Mouse (Mus musculus) small intestine, adult 2 months (tissue): ENCODE measurements around the gene Podxl2. TPM values are rescaled to one million over a fixed set of nuclear protein-coding genes. Genes with fewer than 3 reads are reported as not detected.

Experiments used
- H3K27ac ChIP-seq: fragments of 200-500 bp; 2 replicates; pipeline ENCODE4 v1.5.1; 2012; ENCODE audit warnings: low read depth, low read length, control low read depth, inconsistent platforms; ENCODE audit not compliant: insufficient read depth
- H3K27me3 ChIP-seq: fragments of 200-500 bp; 2 replicates; pipeline ENCODE4 v1.6.1; 2012; ENCODE audit warnings: mild to moderate bottlenecking, moderate library complexity, low read length, inconsistent platforms; ENCODE audit not compliant: control insufficient read depth, insufficient read depth
- H3K36me3 ChIP-seq: fragments of 200-500 bp; 2 replicates; pipeline ENCODE4 v1.6.1; 2012; ENCODE audit warnings: mild to moderate bottlenecking, low read length, control low read depth, inconsistent platforms; ENCODE audit not compliant: control insufficient read depth, insufficient read depth
- H3K4me1 ChIP-seq: fragments of 200-500 bp; 2 replicates; pipeline ENCODE4 v1.6.1; 2012; ENCODE audit warnings: low read length, inconsistent platforms, mixed read lengths; ENCODE audit not compliant: control insufficient read depth, insufficient read depth, insufficient read length
- H3K4me3 ChIP-seq: fragments of 200-500 bp; 2 replicates; pipeline ENCODE4 v1.5.1; 2012; ENCODE audit warnings: low read depth, mild to moderate bottlenecking, control low read depth, inconsistent platforms, low read length, moderate library complexity
- CTCF ChIP-seq: fragments of 200-500 bp; IDR thresholded peaks from 2 replicates; pipeline ENCODE4 v1.5.1; 2012; ENCODE audit warnings: low read depth, mild to moderate bottlenecking, control low read depth, inconsistent platforms, low read length, moderate library complexity, mixed read lengths; ENCODE audit not compliant: insufficient replicate concordance, insufficient read length; ENCODE audit errors: extremely low read depth
- POLR2A ChIP-seq: fragments of 200-500 bp; IDR thresholded peaks from 2 replicates; pipeline ENCODE4 v1.6.1; 2012; ENCODE audit warnings: low read depth, mild to moderate bottlenecking, control low read depth, inconsistent platforms, low read length, moderate library complexity
- WGBS: fragments of 180-500 bp; shearing (Covaris S2); methylation state at CpG from one replicate; pipeline ENCODE4 v1.1.7; 2018; 5-methylcytosine and 5-hydroxymethylcytosine counted together
- polyA plus RNA-seq: library from polyadenylated mRNA; depleted of rRNA; stranded (reverse); fragments of >200 nt; gene quantifications from 2 replicates; pipeline ENCODE4 v1.2.3, GENCODE M21; 2012

The Podxl2 gene
- polyA plus RNA-seq, 1 experiment: 22.1 TPM

DNA sequence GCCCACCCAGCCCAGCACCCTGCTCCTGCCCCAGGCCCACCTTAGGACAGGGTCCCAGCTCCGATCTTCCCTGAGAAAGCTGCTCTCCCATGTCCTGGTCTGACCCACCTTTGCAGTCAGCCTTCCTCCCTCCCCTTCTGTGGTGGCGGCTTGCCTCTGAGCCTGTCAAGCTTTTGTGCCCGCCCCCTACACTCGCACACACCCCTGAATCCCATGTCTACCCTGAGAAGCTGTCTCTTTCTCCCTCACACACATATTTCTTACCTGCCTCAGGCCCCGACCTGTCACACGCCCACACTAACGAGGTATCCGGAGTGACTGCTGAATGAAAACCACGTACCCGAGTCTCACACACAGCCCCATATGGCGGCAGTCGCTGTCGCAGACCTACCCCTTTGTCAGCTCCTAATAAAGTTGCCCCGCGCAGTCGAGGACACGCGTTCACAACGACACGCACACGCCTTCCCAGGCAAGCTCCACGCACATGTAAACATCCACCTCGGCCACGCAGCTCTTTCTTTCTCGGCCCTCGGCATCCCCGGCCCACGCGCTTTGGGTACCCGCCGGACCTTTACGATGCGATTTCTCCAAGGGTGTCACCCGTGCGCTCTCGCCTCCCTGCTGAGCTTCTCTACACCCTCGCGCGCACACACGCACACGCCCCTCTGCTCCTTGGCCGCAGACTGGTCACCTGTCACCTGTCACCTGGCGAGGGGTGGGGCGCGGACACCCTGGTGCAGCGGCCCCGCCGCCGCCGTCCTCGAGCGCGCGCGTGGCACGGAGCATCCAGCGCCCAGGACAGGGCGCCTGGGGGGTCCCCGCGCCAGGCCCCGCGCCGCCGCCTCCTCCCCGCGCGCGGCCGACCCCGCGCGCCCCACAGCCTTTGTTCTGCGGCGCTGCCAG is 628 bp downstream of the Podxl2 start:
- H3K27me3 ChIP-seq: peaks cover 7% of the 10 kb centered on the region
- H3K36me3 ChIP-seq: no peaks in the 10 kb centered on the region
- no peak overlapping the region for H3K27ac ChIP-seq
- WGBS: 5% methylated on average over 74 of the region's 74 CpGs
- H3K4me1 ChIP-seq: peaks cover 2% of the 10 kb centered on the region; the same call in 1 of the 2 replicates
- TF ChIP-seq CTCF: no peak
- TF ChIP-seq POLR2A: no peak
- H3K4me3 ChIP-seq: peak overlapping the region; percentile 54

DNA sequence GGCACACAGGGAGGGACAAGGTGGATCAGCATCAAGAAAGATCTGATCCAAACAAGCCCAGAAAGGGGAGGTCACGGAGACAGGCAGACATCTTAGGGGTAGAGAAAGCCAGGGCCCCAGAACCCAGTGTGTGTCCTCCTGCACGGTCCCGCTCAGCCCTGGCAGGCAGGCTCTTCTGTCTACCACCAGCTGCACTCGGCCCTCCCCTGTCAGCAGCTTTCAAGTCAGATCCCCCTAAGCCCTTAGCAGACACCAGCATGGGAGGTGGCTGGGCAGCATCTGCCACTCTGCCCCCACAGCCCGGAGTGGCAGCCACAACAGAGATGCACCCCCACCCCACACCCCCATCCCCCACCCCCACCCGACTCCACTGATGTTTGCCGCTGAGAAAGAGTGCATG is 2.0 kb downstream of the Podxl2 start:
- Histone ChIP-seq H3K27me3 (peaks cover 7% of the 10 kb centered on the region), H3K4me1 (peaks cover 2% of the 10 kb centered on the region; the same call in 1 of the 2 replicates), H3K27ac (no peak overlapping the region), H3K4me3 (no peak overlapping the region), H3K36me3 (no peaks in the 10 kb centered on the region)
- 63% methylated on average over 7 of the region's 7 CpGs for WGBS
- TF ChIP-seq POLR2A: no peak
- no peak for TF ChIP-seq CTCF

DNA sequence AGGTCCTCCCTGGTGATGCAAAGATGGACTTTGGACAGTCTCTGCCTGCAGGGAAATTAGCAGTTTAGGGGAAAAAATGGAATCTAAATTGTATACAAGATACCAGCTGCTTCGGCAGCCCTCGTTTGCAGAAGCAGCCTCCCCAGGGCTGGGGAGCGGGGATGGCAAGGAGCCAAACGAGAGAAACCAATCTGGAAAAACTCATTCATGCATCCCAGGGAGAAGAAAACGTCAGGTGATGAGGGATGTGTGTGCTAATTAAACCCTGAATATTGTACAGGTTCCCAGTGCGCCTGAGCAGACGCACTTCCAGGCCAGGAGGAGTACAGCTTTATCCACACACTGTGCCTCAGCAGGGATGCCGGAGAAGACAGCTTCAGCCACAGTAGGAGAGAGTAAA is 3.3 kb downstream of the Podxl2 start:
- H3K27ac ChIP-seq: no peak overlapping the region

DNA sequence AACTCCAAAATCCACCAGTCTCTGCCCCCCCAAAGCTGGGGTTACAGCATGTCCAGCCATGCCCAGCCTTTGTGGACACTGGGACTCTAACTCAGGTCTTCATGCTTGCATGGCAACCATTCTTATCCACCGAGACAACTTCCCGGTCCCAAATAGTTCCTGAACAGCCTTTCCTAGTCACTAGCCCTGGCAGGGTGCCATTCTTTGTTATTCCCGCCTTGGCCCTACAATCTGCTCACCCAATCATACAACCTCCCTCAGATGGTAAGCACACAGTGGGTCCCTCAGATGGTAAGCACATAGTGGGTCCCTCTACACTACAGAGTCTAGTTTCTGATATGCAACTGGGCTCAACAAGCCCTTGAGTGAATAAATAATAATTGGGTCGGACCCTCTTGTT is 4.2 kb downstream of the Podxl2 start:
- WGBS: 34% methylated on average over 4 of the region's 4 CpGs
- peaks cover 7% of the 10 kb centered on the region for H3K27me3 ChIP-seq

More for the DNA sequence above, 3.3 kb downstream of the Podxl2 start:
- peaks cover 2% of the 10 kb centered on the region; the same call in 1 of the 2 replicates for H3K4me1 ChIP-seq
- no peaks in the 10 kb centered on the region for H3K36me3 ChIP-seq
- WGBS: 42% methylated on average over 8 of the region's 8 CpGs
- no peak overlapping the region for H3K4me3 ChIP-seq
- TF ChIP-seq POLR2A (no peak), CTCF (no peak)
- peaks cover 7% of the 10 kb centered on the region for H3K27me3 ChIP-seq

DNA sequence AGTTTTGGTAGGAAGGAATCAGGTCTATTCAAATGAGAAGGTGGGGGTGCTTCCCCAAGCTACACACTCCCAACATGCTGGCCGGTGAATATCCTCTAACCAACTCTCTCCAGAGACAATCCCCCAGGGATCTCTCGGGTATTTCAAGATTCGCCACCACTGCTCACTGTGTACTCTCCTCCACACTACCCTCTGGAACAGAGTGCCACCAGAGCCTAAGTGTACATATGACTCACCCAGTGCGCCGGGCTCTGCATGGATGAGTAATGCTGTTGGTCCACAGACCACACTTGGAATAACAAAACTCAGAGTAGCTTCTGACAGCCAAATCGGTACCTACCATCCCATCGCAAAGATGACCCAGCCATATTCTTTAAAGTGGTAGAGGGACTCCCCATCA is 5.4 kb downstream of the Podxl2 start:
- H3K4me3 ChIP-seq: no peak overlapping the region
- no peaks in the 10 kb centered on the region; the same call in 1 of the 2 replicates for H3K27me3 ChIP-seq
- H3K27ac ChIP-seq: no peak overlapping the region
- H3K36me3 ChIP-seq: no peaks in the 10 kb centered on the region
- no peaks in the 10 kb centered on the region for H3K4me1 ChIP-seq
- TF ChIP-seq POLR2A (no peak), CTCF (no peak)
- 74% methylated on average over 7 of the region's 7 CpGs for WGBS

More for the DNA sequence above, 4.2 kb downstream of the Podxl2 start:
- Histone ChIP-seq H3K4me1 (peaks cover 2% of the 10 kb centered on the region; the same call in 1 of the 2 replicates), H3K27ac (no peak overlapping the region), H3K36me3 (no peaks in the 10 kb centered on the region), H3K4me3 (no peak overlapping the region)
- TF ChIP-seq CTCF (no peak), POLR2A (no peak)

DNA sequence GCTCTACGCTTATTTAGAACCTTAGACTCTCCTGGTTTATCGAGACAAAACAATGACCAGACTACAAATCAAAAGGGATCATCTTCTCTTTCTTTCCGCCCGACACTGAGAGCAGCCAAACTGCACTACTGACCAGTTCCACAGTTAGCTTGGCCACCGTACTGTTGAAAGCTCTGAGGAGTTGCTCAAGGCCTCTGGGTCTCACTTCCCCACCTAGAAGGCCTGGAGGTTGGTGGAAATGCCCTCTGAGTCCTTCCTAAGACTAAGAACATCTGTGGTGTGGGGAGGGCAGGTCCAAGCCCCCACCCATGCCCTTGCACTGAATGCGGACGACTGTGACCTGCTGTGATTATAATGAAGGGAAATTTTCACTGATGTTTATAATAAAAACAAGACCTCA is 9.1 kb downstream of the Podxl2 start:
- Histone ChIP-seq H3K27ac (no peak overlapping the region), H3K4me3 (no peak overlapping the region), H3K27me3 (no peaks in the 10 kb centered on the region), H3K4me1 (no peaks in the 10 kb centered on the region), H3K36me3 (no peaks in the 10 kb centered on the region)
- TF ChIP-seq POLR2A (no peak), CTCF (no peak)
- WGBS: 76% methylated on average over 7 of the region's 7 CpGs

DNA sequence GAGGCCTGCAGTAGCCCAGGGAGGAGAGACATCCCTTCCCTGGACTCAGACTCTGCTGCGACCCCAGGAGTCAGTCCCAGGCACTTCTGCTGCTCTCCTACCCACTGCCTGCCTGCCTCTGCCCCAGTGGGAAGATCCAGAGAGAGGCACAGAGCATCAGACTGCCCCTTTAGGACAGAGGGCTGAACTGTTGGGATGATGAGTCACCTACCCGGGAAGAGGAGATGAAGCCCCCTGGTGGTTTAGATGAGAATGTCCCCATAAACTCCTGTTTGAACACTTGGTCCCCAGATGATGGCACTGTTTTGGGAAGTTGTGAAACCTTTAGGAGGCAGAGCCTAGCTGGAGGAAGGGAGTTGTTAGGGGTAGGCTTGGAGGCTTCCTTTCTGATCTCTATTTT is 13.9 kb downstream of the Podxl2 start:
- 15% methylated on average over 2 of the region's 2 CpGs for WGBS
- no peaks in the 10 kb centered on the region for H3K36me3 ChIP-seq
- no peak for TF ChIP-seq POLR2A
- peak; percentile 3; the same call in 1 of the 2 replicates for TF ChIP-seq CTCF
- no peaks in the 10 kb centered on the region for H3K4me1 ChIP-seq
- H3K27me3 ChIP-seq: no peaks in the 10 kb centered on the region
- H3K4me3 ChIP-seq: no peak overlapping the region
- H3K27ac ChIP-seq: no peak overlapping the region
